Mouse (Mus musculus) E14TG2a.4 (cell line): Measurements from ENCODE around the gene Slc16a2.

Source experiments
- CTCF ChIP-seq: conservative IDR thresholded peaks from 2 replicates; pipeline ENCODE4 v1.5.1; 2014; ENCODE audit warnings: low read length
- POU5F1 ChIP-seq: IDR thresholded peaks from 2 replicates; pipeline ENCODE4 v1.6.1; 2014; ENCODE audit warnings: low read length, borderline replicate concordance

- TF ChIP-seq CTCF (no peak), POU5F1 (no peak)
These were observed 168.8 kb downstream of the Slc16a2 start for GRCm38 (mm10) chrX:103653021-103653420.
